ENCODE assay signal across 14 mouse cellular contexts in the genomic region with DNA sequence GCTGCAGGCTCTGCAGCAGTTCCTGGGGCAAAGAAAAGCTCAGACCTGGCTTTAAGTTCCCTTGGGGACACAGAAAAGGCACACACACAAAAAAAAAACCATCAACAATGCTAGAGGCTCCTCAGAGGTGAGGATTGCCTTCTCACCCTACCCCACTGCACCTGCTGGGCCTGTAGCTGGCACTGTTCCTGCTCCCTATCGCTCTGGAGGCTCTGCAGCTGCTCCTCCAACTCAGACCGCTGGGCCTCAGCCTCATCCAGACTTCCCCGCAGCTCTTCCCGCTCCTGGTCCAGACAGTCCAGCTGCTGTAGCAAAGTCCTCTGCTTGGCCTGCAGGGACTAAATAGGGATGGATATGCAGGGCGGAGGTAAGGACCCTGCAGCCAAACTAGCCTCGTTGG. TPM values are rescaled to one million over a fixed set of nuclear protein-coding genes. Genes with fewer than 3 reads are reported as not detected.
"Had no signal": no experiment of that assay in that cellular context is flagged by ENCODE, and none has a peak within 500 bp of the region (broad histone marks: within the 10 kb centered on the region; RNA-seq: fewer than 3 reads in every experiment).

No protein-coding gene starts in this region.

- H3K4me2 ChIP-seq: midbrain, embryonic 15.5 days; neural tube, embryonic 13.5 days; stomach, embryonic 15.5 days had no signal

- ATAC-seq: midbrain, embryonic 15.5 days had no signal

- H3K4me3 ChIP-seq: midbrain, embryonic 15.5 days; neural tube, embryonic 13.5 days; stomach, embryonic 15.5 days had no signal

- H3K9me3 ChIP-seq: midbrain, embryonic 15.5 days; neural tube, embryonic 13.5 days; stomach, embryonic 15.5 days had no signal

- DNase-seq: kidney, adult 9 months; kidney, postnatal 36 days; layer of hippocampus, adult 9-11 months; layer of hippocampus, postnatal 36 days; lung, adult 18-20 months; right cerebral cortex, postnatal 14 days; thymus, adult 2 months; thymus, postnatal 25 days had no signal

- H3K27ac ChIP-seq: kidney, postnatal 0 days; liver, embryonic 14.5 days; midbrain, embryonic 15.5 days; neural tube, embryonic 13.5 days; stomach, embryonic 15.5 days had no signal

- H3K4me1 ChIP-seq: midbrain, embryonic 15.5 days; neural tube, embryonic 13.5 days; stomach, embryonic 15.5 days had no signal

- H3K9ac ChIP-seq: liver, embryonic 14.5 days; midbrain, embryonic 15.5 days; neural tube, embryonic 13.5 days; stomach, embryonic 15.5 days had no signal

- H3K27me3 ChIP-seq: midbrain, embryonic 15.5 days; neural tube, embryonic 13.5 days; stomach, embryonic 15.5 days had no signal

RNA-seq across cellular contexts. Expression of a gene that starts 23.2 kb away (rescaled TPM):
- total RNA-seq: monocyte, adult 5-6 weeks had no signal
